Mouse (Mus musculus): Measurements from ENCODE around the gene Bhlhe40.

DNA sequence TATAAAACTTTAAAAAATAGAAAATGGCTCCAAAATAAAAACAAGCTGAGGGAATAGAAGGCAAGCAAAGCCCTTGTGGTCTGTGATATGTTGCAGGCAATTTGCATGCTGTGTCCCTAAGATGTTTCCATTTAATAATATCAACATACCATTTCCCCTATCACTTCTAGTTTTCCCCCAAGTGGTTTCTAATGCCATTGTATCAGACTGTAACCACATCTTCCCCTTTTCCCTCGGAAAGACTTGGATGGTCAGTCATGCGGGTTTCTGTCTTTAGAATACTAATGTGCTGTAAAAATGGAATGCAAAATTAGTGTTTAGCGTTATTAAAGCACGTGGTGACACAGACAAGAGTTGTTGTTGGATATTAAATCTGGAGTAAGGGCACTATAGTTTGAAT, 35.5 kb upstream of the Bhlhe40 start:
- no peak for TF ChIP-seq CTCF (IDR thresholded peaks at IDR 0.05; ENCODE audit: low read depth, low read length)
- TF ChIP-seq POLR2A (IDR thresholded peaks at IDR 0.05; ENCODE audit: borderline replicate concordance, low read depth, low read length), result no peak

All from bone marrow macrophage, adult 2 months (primary cell).